Mouse (Mus musculus) G1E (cell line): ENCODE measurements around the gene Cers6. TPM values are rescaled to one million over a fixed set of nuclear protein-coding genes. Genes with fewer than 3 reads are reported as not detected.

Experiments used
- ATAC-seq: 2 replicates; pipeline ENCODE4 v1.8.0; 2016; ENCODE audit warnings: mild to moderate bottlenecking; ENCODE audit not compliant: insufficient number of reproducible peaks, poor library complexity, low FRiP score, severe bottlenecking; ENCODE audit errors: extremely low read depth
- DNase-seq: peaks from one replicate; pipeline ENCODE4 v3.0.0; 2012; ENCODE audit warnings: low spot score
- H3K27me3 ChIP-seq: 2 replicates; pipeline ENCODE4 v1.6.1; 2012; ENCODE audit warnings: mild to moderate bottlenecking, low read length, inconsistent platforms; ENCODE audit not compliant: insufficient read depth
- H3K36me3 ChIP-seq: replicated peaks from 2 replicates; pipeline ENCODE3; 2012; ENCODE audit warnings: mild to moderate bottlenecking, inconsistent platforms
- H3K4me1 ChIP-seq: 2 replicates; pipeline ENCODE4 v1.6.1; 2012; ENCODE audit warnings: low read depth, low read length, inconsistent platforms, mixed read lengths; ENCODE audit not compliant: insufficient read depth
- H3K4me3 ChIP-seq: 2 replicates; pipeline ENCODE4 v1.5.1; 2012; ENCODE audit warnings: low read depth, mild to moderate bottlenecking, inconsistent platforms, low read length, moderate library complexity, mixed read lengths
- H3K9me3 ChIP-seq: replicated peaks from 2 replicates; pipeline ENCODE4 v1.6.1; 2012; ENCODE audit warnings: inconsistent platforms
- CTCF ChIP-seq: IDR thresholded peaks from 2 replicates; pipeline ENCODE4 v1.5.1; 2012; ENCODE audit warnings: low read depth, low read length, inconsistent platforms, mixed read lengths
- GATA1 ChIP-seq: IDR thresholded peaks from 2 replicates; pipeline ENCODE4 v1.6.1; 2012; ENCODE audit warnings: borderline replicate concordance, low read length, inconsistent platforms, mixed read lengths
- GATA2 ChIP-seq: IDR thresholded peaks from 2 replicates; pipeline ENCODE4 v1.6.1; 2012; ENCODE audit warnings: low read depth, low read length, inconsistent platforms, borderline replicate concordance
- POLR2AphosphoS5 ChIP-seq: IDR thresholded peaks from 2 replicates; pipeline ENCODE4 v1.6.1; 2012; ENCODE audit warnings: low read depth, low read length, inconsistent platforms; ENCODE audit not compliant: insufficient replicate concordance
- TAL1 ChIP-seq: conservative IDR thresholded peaks from 2 replicates; pipeline ENCODE4 v1.6.1; 2012; ENCODE audit warnings: low read depth, low read length, inconsistent platforms, mixed read lengths
- polyA plus RNA-seq: library from polyadenylated mRNA; stranded (reverse); fragments of >175 nt; gene quantifications from 2 replicates; pipeline ENCODE4 v1.2.3, GENCODE M21; 2012
- total RNA-seq, 2 experiments: library from RNA; stranded (forward) in 1 of 2; stranded (reverse) in 1 of 2; fragments of 200-1000 nt in 1 of 2; fragments of >200 nt in 1 of 2; fragmentation: Nextera tagmentation in 1 of 2; gene quantifications; 2 replicates each; pipeline ENCODE4 v1.2.3; 2014 to 2017

The Cers6 gene
- total and polyA plus RNA-seq, 3 experiments, result 14.8 to 92.4 (median 55.7) TPM

- Histone ChIP-seq H3K4me1 (peaks cover 54% of the 10 kb centered on the region), H3K36me3 (peaks cover 59% of the 10 kb centered on the region), H3K9me3 (peaks cover 6% of the 10 kb centered on the region; the same call in 1 of the 2 replicates), H3K27me3 (no peaks in the 10 kb centered on the region), H3K4me3 (no peak overlapping the region)
- TF ChIP-seq GATA1, result no peak
- no peak for TF ChIP-seq POLR2AphosphoS5
- TF ChIP-seq CTCF, result no peak
- no peak for TF ChIP-seq GATA2
- ATAC-seq (no peak), DNase-seq (no peak)
Observed at GRCm38 (mm10) chr2:68966360-68966759, 105.1 kb downstream of the Cers6 start.

DNA sequence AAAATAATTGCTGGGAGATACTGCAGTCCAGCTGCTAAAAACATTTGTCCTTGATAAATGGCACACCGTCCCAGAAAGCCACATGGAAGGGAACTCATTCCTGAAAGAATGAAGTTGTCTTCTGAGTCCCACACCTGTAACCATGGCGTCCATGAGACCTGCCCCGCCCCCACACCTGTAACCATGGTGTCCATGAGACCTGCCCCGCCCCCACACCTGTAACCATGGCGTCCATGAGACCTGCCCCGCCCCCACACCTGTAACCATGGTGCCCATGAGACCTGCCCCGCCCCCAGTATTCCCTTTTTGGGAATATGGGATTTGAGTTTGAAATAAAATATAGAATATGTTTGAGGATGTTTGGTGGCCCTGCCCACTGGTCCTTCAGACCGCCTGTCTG is 106.8 kb downstream of the Cers6 start:
- Histone ChIP-seq H3K9me3 (peaks cover 6% of the 10 kb centered on the region; the same call in 1 of the 2 replicates), H3K4me1 (peaks cover 63% of the 10 kb centered on the region), H3K27me3 (no peaks in the 10 kb centered on the region), H3K36me3 (peaks cover 55% of the 10 kb centered on the region), H3K4me3 (no peak overlapping the region)
- ATAC-seq (no peak), DNase-seq (no peak)
- TF ChIP-seq CTCF, result no peak
- no peak for TF ChIP-seq GATA2
- no peak for TF ChIP-seq GATA1
- TF ChIP-seq TAL1, result no peak
- no peak for TF ChIP-seq POLR2AphosphoS5

- Histone ChIP-seq H3K27me3 (no peaks in the 10 kb centered on the region), H3K4me3 (no peak overlapping the region)
- TF ChIP-seq POLR2AphosphoS5 (no peak), GATA1 (no peak), CTCF (no peak), GATA2 (no peak), TAL1 (no peak)
Observed at GRCm38 (mm10) chr2:68971840-68972239, 110.6 kb downstream of the Cers6 start.

GRCm38 (mm10) chr2:68973753-68974152 is 112.5 kb downstream of the Cers6 start:
- peaks cover 6% of the 10 kb centered on the region; the same call in 1 of the 2 replicates for H3K9me3 ChIP-seq
- H3K27me3 ChIP-seq, result no peaks in the 10 kb centered on the region
- no peak overlapping the region for H3K4me3 ChIP-seq
- peaks cover 30% of the 10 kb centered on the region for H3K36me3 ChIP-seq
- H3K4me1 ChIP-seq, result peaks cover 82% of the 10 kb centered on the region
- peak; percentile 11 for DNase-seq
- TF ChIP-seq GATA2 (no peak), CTCF (no peak), TAL1 (no peak), GATA1 (no peak), POLR2AphosphoS5 (no peak)
- ATAC-seq, result 0 out of 2 replicates have a peak, but pooled peaks have one; percentile 6

More at GRCm38 (mm10) chr2:68971840-68972239, 110.6 kb downstream of the Cers6 start:
- ATAC-seq, result no peak
- Histone ChIP-seq H3K4me1 (peaks cover 67% of the 10 kb centered on the region), H3K9me3 (peaks cover 6% of the 10 kb centered on the region; the same call in 1 of the 2 replicates), H3K36me3 (peaks cover 30% of the 10 kb centered on the region)
- no peak for DNase-seq

DNA sequence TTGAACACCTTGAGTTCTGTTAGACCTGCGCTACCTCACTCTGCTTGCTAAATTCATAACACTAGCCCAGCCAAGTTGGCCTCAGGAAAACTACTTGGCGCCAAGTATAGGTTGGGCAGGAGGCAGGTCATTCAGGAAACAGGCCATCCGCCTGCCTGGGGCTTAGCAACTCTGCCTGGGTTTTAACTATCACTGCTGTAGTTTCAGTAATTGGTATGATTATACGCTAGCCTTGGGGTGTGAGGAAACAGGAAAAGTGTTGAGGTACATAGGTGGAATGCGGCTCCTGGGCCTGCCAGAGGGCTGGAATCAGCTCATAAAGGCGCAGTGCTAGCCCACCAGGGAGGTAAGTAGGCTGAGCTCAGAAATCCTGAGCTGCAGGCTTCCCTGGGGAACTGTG is 114.0 kb downstream of the Cers6 start:
- Histone ChIP-seq H3K36me3 (peaks cover 23% of the 10 kb centered on the region), H3K27me3 (no peaks in the 10 kb centered on the region), H3K9me3 (peaks cover under 1% of the 10 kb centered on the region; the same call in 1 of the 2 replicates), H3K4me3 (peak overlapping the region; percentile 54; the same call in 1 of the 2 replicates), H3K4me1 (peaks cover 88% of the 10 kb centered on the region)
- DNase-seq (no peak), ATAC-seq (no peak)
- TF ChIP-seq GATA2 (no peak), CTCF (no peak), GATA1 (no peak), TAL1 (no peak), POLR2AphosphoS5 (no peak)

GRCm38 (mm10) chr2:68975780-68976179 is 114.5 kb downstream of the Cers6 start:
- DNase-seq (peak; percentile 15), ATAC-seq (peak; percentile 75)
- peaks cover 85% of the 10 kb centered on the region for H3K4me1 ChIP-seq
- TF ChIP-seq GATA2, result no peak
- TF ChIP-seq TAL1, result peak; percentile 45
- H3K36me3 ChIP-seq, result peaks cover 22% of the 10 kb centered on the region
- no peaks in the 10 kb centered on the region for H3K27me3 ChIP-seq
- H3K4me3 ChIP-seq, result peak overlapping the region; percentile 22; the same call in 1 of the 2 replicates
- H3K9me3 ChIP-seq, result no peaks in the 10 kb centered on the region
